Mouse (Mus musculus) midbrain, embryonic 16.5 days (tissue): ENCODE measurements around the gene Cwc25. TPM values are rescaled to one million over a fixed set of nuclear protein-coding genes. Genes with fewer than 3 reads are reported as not detected.

ENCODE experiments used
- ATAC-seq: fragments of 200-750 bp; cut with Nextera tagmentation; 2 replicates; pipeline ENCODE4 v1.8.0; 2017; ENCODE audit warnings: moderate TSS enrichment
- H3K27ac ChIP-seq: fragments of 300-500 bp; sonication (generic); 2 replicates; pipeline ENCODE4 v1.5.1; 2014; ENCODE audit warnings: mild to moderate bottlenecking, low read length, mixed read lengths
- H3K27me3 ChIP-seq: fragments of 300-500 bp; sonication (generic); 2 replicates; pipeline ENCODE4 v1.6.1; 2014; ENCODE audit warnings: low read depth, low read length, mixed read lengths; ENCODE audit not compliant: control insufficient read depth, insufficient read depth
- H3K36me3 ChIP-seq: fragments of 300-500 bp; sonication (generic); 2 replicates; pipeline ENCODE4 v1.6.1; 2014; ENCODE audit warnings: mild to moderate bottlenecking, low read length, moderate library complexity, mixed read lengths; ENCODE audit not compliant: control insufficient read depth, insufficient read depth
- H3K4me1 ChIP-seq: fragments of 300-500 bp; sonication (generic); 2 replicates; pipeline ENCODE4 v1.6.1; 2014; ENCODE audit warnings: mild to moderate bottlenecking, low read length, mixed read lengths; ENCODE audit not compliant: control insufficient read depth, insufficient read depth
- H3K4me2 ChIP-seq: fragments of 300-500 bp; sonication (generic); 2 replicates; pipeline ENCODE4 v1.6.1; 2014; ENCODE audit warnings: mild to moderate bottlenecking, low read length, mixed read lengths
- H3K4me3 ChIP-seq: fragments of 300-500 bp; sonication (generic); 2 replicates; pipeline ENCODE4 v1.5.1; 2014; ENCODE audit warnings: low read depth, mild to moderate bottlenecking, low read length, moderate library complexity, mixed read lengths
- H3K9ac ChIP-seq: fragments of 300-500 bp; sonication (generic); 2 replicates; pipeline ENCODE4 v1.6.1; 2014; ENCODE audit warnings: low read depth, low read length, mixed read lengths
- H3K9me3 ChIP-seq: fragments of 300-500 bp; sonication (generic); replicated peaks from 2 replicates; pipeline ENCODE4 v1.6.1; 2014; ENCODE audit warnings: mild to moderate bottlenecking, low read length, mixed read lengths; ENCODE audit not compliant: control insufficient read depth, poor library complexity, severe bottlenecking
- WGBS: fragments of 180-500 bp; shearing (Covaris S2); extraction: QIAGEN DNeasy Blood & Tissue Kit; methylation state at CpG from one replicate; pipeline ENCODE4 v1.1.7; 2014; 5-methylcytosine and 5-hydroxymethylcytosine counted together
- polyA plus RNA-seq: library from polyadenylated mRNA; unstranded; fragments of >200 nt; fragmentation: Nextera tagmentation; extraction: Ambion mirVana; gene quantifications from 2 replicates; pipeline ENCODE4 v1.2.1, GENCODE M21; 2015

Cwc25 gene
- polyA plus RNA-seq, 1 experiment from 2014 or later = 15.9 TPM

DNA sequence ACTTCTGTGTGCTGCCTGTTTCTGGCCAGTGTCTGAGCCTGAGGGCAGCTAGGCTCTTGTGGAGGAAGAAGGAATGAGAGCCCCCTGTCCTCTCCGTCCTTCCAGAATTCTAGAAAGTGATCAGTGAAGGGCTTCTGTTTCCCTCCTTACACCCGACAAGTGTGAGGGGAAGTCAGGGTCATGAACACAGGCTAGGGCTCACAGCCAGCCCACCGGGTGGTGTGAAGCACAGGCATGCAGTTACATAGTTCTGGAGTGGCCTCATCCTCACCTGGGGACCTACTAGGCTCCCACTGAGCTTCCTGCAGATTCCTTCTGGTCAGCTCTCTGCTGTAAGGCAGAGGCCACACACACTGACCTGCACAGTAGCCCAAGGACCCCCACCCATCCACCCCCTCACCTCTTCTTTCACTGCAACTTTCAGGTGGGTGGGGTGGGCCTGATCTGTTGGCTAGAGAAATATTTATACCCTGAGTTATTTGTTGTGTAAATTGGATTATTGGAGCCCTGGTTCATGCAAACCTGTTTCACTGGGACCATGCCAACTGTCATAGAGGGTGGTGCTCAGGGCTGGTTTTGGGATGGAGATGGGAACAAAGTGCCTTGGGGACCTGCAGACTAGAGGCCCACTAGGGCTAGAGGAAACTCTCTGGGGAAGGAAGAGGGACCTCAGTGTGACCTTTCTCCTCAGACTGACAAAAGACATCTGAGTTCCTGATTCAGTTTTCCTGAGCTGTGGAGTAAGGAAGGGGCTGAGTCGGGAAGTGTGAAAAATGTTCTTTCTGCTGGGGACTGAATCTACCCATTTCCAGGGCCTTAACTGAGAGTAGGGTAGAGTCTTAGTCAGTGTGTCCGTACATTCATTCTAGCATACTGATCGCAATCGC, 43.1 kb upstream of the Cwc25 start:
- Histone ChIP-seq H3K4me2 (no peak overlapping the region), H3K4me3 (no peak overlapping the region), H3K9ac (no peak overlapping the region), H3K27ac (no peak overlapping the region), H3K27me3 (no peaks in the 10 kb centered on the region), H3K4me1 (peaks cover 70% of the 10 kb centered on the region), H3K9me3 (no peaks in the 10 kb centered on the region), H3K36me3 (peaks cover 6% of the 10 kb centered on the region; the same call in 1 of the 2 replicates)
- no peak for ATAC-seq
- 80% methylated on average over 7 of the region's 7 CpGs for WGBS

DNA sequence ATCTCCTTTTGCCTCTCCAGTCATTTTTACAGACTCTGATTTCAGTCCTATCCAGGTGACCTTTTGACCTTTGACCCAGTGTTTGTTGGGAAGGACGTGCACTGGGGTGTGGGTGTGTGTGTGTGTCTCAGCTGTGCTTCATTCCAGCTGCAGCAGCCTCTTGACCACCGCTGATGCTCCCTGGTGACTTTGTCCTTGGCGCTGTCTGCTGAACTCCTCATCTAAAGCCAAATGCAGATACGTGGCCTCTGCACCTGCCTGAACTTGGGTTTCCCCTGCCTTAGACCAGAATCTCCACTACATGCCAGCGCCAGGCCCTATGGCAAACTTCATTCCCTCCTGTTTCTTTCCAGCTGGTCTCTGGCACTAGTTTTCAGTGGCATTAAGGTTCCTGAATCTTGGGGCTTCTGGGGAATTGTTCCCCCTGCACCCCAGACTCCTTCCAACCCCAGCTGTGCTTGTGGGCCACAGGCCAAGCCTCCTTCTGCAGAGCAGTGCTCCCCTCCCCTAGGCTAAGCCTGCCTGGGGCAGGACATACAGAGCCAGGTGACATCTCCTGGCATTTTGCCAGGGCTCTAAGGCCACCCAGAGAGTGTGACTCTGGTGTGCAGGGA, 42.4 kb upstream of the Cwc25 start:
- Histone ChIP-seq H3K4me2 (no peak overlapping the region), H3K9me3 (no peaks in the 10 kb centered on the region), H3K9ac (no peak overlapping the region), H3K4me1 (peaks cover 74% of the 10 kb centered on the region), H3K4me3 (no peak overlapping the region), H3K27ac (no peak overlapping the region), H3K36me3 (peaks cover 6% of the 10 kb centered on the region; the same call in 1 of the 2 replicates), H3K27me3 (no peaks in the 10 kb centered on the region)
- WGBS = 52% methylated on average over 5 of the region's 5 CpGs
- no peak for ATAC-seq

DNA sequence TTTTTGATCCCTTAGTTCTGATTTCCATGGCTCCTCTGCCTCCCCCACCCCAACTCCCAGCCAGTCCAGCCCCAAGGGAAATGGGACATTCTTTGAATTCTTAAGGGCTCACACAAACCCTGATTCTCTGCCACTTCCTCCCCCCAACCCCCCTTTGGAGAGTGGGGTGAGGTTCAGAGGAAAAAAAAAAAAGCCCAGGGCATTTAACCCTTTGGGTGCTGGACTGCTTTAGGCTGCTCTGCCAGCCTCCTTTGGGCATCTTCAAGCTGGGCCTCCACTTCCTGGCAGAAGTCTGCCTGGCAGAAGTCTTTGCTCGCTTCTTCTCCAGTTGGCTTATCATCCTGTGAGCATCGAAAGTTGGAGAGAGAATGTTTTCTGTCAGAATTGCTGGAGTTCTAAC, 41.7 kb upstream of the Cwc25 start:
- peaks cover 69% of the 10 kb centered on the region for H3K4me1 ChIP-seq
- no peaks in the 10 kb centered on the region for H3K9me3 ChIP-seq
- no peaks in the 10 kb centered on the region for H3K27me3 ChIP-seq
- H3K36me3 ChIP-seq = peaks cover 6% of the 10 kb centered on the region; the same call in 1 of the 2 replicates
- H3K4me2 ChIP-seq = no peak overlapping the region
- H3K27ac ChIP-seq = no peak overlapping the region
- 81% methylated on average over 2 of the region's 2 CpGs for whole genome bisulfite sequencing
- H3K9ac ChIP-seq = no peak overlapping the region
- no peak for ATAC-seq
- no peak overlapping the region for H3K4me3 ChIP-seq

DNA sequence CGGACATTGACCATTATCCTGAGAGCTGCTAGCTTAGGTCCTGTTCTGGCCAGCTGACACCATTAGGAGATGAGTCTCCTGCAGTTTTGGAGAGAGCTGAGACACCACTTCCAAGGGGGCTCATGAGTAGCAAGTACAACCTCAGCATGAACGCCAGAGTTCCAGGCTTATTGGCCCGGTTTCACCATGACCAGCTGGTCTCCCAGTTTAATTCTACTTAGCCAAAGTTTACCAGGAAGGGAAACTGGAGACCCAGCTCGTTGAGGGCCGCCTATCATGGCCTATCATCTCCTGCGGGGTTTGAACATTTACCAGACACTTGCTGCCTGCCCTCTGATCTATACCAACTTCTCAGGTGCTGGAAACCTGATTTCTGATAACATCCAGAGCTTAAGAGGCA, 41.3 kb upstream of the Cwc25 start:
- ATAC-seq = no peak
- H3K27me3 ChIP-seq = no peaks in the 10 kb centered on the region
- H3K36me3 ChIP-seq = peaks cover 6% of the 10 kb centered on the region; the same call in 1 of the 2 replicates
- H3K9ac ChIP-seq = no peak overlapping the region
- H3K4me2 ChIP-seq = no peak overlapping the region
- H3K4me1 ChIP-seq = peaks cover 66% of the 10 kb centered on the region
- H3K27ac ChIP-seq = no peak overlapping the region
- no peaks in the 10 kb centered on the region for H3K9me3 ChIP-seq
- no peak overlapping the region for H3K4me3 ChIP-seq
- 58% methylated on average over 6 of the region's 6 CpGs for WGBS

DNA sequence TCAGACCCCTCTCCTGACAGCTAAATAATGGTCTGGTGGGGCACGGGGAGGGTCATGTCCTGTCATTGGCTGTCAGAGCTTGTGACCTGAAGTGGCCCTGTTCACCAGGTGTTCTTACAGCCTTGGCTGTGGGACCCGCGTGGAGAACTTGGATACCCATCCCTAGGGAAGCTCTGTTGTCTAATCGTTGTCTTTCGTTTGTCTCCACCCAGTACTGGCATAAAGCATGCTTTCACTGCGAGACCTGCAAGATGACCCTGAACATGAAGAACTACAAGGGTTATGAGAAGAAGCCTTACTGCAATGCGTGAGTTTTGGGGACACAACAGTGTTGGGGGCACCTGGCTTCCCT, 40.2 kb upstream of the Cwc25 start:
- no peak overlapping the region for H3K4me3 ChIP-seq
- H3K9ac ChIP-seq = peak overlapping the region; percentile 45; the same call in 1 of the 2 replicates
- no peak for ATAC-seq
- peaks cover 6% of the 10 kb centered on the region; the same call in 1 of the 2 replicates for H3K36me3 ChIP-seq
- peak overlapping the region; percentile 46 for H3K4me2 ChIP-seq
- H3K27ac ChIP-seq = peak overlapping the region; percentile 70; the same call in 1 of the 2 replicates
- 47% methylated on average over 7 of the region's 7 CpGs for WGBS
- peaks cover 66% of the 10 kb centered on the region for H3K4me1 ChIP-seq
- no peaks in the 10 kb centered on the region for H3K9me3 ChIP-seq
- no peaks in the 10 kb centered on the region for H3K27me3 ChIP-seq

DNA sequence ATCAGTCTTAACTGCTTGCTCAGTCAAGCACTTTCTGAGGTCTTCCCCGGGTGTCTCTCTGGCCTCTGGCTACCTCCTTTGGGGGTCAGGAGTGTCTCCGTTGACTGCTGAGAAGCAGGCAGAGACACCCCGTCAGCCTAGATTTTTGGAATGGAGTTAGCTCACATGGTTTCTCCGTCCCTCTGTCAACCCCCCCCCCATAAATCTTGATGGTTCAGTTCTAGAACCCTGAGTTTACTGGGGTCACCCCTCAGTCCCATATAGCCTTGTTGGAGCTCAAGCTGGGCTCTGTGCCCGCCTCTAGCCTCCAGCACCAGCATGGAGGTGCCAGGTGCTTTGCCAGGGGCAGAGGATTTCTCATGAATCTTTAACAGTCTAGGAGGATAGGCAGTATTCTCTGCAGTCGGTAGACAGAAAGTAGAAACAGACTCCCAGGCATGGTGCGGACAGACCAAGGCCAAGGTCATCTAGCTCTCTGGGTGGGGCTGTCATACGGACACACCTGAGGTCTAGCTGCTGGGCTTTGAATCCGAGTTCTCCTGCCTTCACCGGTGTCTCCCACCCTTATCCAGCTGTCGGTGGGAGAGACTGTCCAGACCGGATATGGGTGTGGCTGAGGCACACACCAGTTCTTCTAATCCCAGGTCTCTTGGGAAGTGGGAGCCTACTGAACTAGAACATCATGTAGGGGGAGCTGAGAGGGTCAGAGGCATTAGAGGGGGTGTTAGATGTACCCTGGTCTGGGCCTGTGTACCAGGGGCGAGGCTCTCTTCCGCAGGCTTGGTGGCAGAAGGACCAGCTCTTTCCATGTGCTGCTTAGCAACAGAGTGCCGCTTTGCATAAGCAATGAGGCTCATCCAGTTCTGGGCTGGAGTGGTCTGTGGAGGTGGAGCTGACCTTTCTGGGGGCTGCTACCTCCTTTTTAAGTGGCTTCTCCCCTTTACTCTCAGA, 39.6 kb upstream of the Cwc25 start:
- peak overlapping the region; percentile 21; the same call in 1 of the 2 replicates for H3K4me3 ChIP-seq
- H3K9me3 ChIP-seq = no peaks in the 10 kb centered on the region
- H3K27me3 ChIP-seq = no peaks in the 10 kb centered on the region
- H3K9ac ChIP-seq = peak overlapping the region; percentile 45
- H3K4me2 ChIP-seq = peak overlapping the region; percentile 46
- peak overlapping the region; percentile 70 for H3K27ac ChIP-seq
- peaks cover 6% of the 10 kb centered on the region; the same call in 1 of the 2 replicates for H3K36me3 ChIP-seq
- peaks cover 66% of the 10 kb centered on the region for H3K4me1 ChIP-seq
- peak; percentile 49 for ATAC-seq
- WGBS = 30% methylated on average over 15 of the region's 15 CpGs

DNA sequence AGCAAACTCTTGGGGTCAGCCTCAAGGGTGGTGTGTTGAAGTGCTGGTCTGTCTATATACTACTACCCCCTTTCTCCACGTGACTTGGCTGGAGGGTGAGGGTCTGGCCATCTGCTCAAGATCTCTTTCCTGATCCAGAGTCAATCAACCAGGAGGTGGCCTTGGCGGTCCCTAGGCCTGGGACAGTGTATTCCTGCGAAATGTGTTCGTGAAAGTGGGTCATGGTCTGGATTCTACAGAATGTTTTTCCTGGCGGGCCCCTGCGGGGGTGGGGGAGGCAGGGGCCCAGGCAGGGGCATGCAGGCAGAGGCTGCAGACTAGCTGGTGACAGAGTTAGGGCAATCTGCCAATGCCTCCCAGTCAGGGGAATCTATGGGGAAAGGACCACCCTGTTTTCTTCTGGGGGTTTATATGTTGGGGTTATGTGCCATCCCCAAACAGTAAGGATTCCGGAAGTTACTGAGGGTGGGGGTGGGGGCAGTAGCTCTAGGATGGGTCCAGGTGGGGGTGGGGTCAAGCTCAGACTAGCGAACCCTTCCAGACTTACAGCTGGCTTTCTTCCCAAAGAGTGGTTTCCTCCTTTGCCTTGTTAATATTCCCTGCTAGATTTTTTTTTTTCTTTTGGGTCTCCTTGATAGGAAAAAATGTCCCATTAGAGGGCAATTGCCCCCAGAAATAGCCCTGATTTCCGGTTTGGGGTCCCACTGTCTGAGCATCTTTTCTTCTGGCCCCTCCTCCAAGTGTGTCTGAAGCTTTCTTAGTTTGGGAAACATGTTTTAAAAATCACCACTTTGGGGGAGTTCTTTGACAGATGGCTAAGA, 38.7 kb upstream of the Cwc25 start:
- ATAC-seq = no peak
- 21% methylated on average over 9 of the region's 9 CpGs for WGBS

DNA sequence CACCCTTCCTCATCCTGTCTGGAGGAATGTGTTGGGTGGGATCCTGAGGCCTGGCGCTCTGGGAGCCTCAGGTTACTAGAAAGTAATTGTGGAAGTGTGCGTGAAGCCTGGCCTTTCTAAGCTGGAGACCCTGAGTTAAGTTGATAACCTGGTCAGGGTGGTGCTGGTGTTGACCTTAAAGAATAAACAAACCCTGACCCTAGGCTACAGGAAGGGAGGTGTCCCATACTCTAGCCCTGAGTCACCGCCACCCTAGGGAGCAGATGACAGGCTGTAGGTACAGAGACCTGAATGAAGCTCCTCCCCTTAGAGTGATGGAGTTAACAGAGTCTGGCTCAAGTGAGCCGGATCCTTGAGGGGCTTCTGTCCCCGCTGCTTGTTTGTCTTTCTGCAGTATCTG, 37.5 kb upstream of the Cwc25 start:
- H3K9me3 ChIP-seq = no peaks in the 10 kb centered on the region
- H3K27ac ChIP-seq = no peak overlapping the region
- H3K4me3 ChIP-seq = no peak overlapping the region
- H3K9ac ChIP-seq = no peak overlapping the region
- peaks cover 52% of the 10 kb centered on the region for H3K4me1 ChIP-seq
- WGBS = 78% methylated on average over 5 of the region's 5 CpGs
- H3K27me3 ChIP-seq = no peaks in the 10 kb centered on the region
- no peak for ATAC-seq
- no peak overlapping the region for H3K4me2 ChIP-seq
- 0 out of 2 replicates have a peak, but pooled peaks cover 3% of the 10 kb centered on the region for H3K36me3 ChIP-seq

More for the DNA sequence above, 38.7 kb upstream of the Cwc25 start:
- H3K27me3 ChIP-seq = no peaks in the 10 kb centered on the region
- H3K9me3 ChIP-seq = no peaks in the 10 kb centered on the region
- no peak overlapping the region for H3K4me3 ChIP-seq
- H3K9ac ChIP-seq = peak overlapping the region; percentile 37; the same call in 1 of the 2 replicates
- peaks cover 59% of the 10 kb centered on the region for H3K4me1 ChIP-seq
- peak overlapping the region; percentile 46 for H3K4me2 ChIP-seq
- peak overlapping the region; percentile 72 for H3K27ac ChIP-seq
- H3K36me3 ChIP-seq = peaks cover 6% of the 10 kb centered on the region; the same call in 1 of the 2 replicates
